Mouse (Mus musculus) left cerebral cortex, adult 18-20 months (tissue): ENCODE data around the gene Rrnad1. TPM values are rescaled to one million over a fixed set of nuclear protein-coding genes. Genes with fewer than 3 reads are reported as not detected.
"Not testable (repeated sequence)": the region's sequence is repeated elsewhere in the genome, so short reads cannot be mapped to it uniquely, and the experiment has no call there.

Experiments
- DNase-seq, 2 experiments: peaks; one replicate each; pipeline ENCODE4 v3.0.0; 2021 to 2022; ENCODE audit warnings: low spot score in 2 of 2, mixed read lengths in 1 of 2
- total RNA-seq, 2 experiments: library from RNA; stranded (reverse); gene quantifications; 2 replicates each; pipeline ENCODE4 v1.2.3; 2021

The Rrnad1 gene
- total RNA-seq, 2 experiments from 2014 or later = 19.2 to 21.2 TPM

DNA sequence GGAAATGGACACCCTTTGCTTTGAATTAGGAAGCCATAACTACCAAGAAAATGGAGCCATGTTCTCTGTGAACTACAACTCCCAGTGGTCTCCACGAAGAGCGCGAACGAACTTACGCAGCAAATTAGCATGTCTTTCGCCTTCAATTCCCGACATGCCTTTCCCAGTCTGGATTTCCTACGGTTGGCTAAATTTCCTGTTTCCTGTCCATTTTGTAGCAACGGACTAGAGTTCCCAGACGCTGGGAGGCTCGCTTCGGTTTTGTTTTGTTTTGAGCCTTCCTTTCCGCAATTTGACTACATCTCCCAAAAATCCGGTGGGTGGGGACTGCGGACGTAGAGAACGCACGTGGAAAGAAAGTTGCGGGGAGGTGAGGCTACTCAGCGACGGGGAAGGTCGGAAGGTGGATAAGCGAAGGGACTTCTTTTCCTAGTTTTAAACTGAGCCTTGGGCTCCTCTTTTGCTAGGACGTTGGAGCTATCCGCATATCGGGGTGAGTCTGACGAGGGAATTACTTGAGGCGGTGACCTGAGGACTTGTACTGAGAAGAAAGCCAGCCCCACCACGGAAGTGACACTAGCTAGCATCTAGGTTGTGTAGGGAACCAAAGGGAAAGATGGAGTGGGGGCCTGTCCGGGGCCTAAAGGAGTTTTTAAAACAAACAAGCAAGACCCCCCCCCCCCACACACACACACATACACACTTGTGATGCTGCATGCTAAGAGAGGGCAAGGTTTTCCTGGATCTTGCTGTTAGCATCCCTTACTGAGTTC is 11.0 kb downstream of the Rrnad1 start, which contains the start of gene Mrpl24:
Mrpl24 (plus strand) TSS at position 171 of the 773 bp plus-strand sequence.
- DNase-seq = peak; percentile 74 to 84

DNA sequence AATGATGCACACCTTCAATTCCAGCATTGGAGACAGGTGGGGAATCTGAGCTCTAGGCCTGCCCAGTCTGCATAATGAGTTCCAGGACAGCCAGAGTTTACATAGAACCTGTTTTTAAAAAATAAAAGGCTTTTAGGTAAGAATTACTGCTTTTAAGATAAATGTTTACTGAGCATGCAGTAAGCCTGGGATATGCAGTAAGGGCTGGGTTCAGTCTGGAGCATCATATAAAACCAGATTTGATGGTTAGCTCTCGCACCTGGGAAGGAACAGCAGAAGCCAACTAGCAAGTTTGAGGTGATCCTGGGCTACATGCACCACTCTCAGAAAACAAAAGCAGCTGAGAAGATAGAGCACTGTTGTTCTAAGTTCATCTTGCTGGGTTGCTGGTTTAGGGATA is 12.0 kb downstream of the Rrnad1 start:
- DNase-seq = no peak

DNA sequence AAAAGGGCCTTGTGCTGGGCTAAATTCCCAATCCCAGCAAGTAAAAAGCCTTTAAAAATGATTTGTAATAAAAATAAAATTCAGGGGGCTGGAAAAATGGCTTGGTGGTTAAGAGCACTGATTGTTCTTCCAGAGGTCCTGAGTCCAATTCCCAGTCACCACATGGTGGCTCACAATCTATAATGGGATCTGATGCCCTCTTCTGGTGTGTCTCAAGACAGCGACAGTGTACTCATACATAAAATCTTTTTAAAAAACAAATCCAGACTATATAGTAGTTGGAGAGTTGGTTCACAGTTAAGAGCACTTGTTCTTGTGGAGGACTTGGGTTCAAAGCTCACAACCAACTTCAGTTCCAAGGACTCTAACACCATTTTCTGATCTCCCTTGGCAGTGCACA is 13.5 kb downstream of the Rrnad1 start:
- no peak for DNase-seq

DNA sequence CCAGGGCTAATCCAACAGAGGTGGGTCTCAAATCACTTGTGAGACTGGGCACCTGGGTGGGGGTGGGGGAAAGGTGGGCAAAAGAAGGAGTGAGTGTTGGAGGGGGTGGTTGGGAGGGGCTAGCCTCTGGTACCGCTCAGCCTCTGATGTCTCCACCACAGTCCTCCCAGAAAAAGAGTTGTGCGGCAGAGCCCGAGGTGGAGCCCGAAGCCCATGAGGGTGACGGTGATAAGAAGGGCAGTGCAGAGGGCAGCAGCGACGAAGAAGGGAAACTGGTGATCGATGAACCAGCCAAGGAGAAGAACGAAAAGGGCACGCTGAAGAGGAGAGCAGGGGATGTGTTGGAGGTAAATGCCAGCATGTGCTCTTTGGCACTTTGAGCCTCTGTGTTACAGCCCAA is 16.6 kb downstream of the Rrnad1 start:
- DNase-seq = no peak

DNA sequence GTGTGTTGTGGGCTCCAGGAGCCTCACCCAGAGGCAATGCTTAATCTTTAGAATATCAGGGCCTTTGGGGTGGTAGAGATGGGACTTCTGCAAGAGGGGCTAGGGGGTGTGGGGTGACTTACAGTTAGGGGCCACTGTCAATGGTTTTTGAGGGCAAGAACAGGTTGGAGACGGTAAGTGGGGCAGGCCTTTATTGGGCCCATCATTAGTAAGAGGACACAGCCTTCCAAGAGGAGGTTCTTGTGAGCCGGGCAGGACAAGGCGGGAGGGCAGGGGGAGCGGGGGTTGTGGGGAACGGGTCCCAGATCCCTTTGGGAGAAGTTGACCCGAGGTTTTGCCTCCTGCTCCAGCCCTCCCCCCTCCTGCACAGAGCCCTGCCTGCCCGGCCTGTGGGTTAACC is 17.0 kb downstream of the Rrnad1 start:
- no peak for DNase-seq

DNA sequence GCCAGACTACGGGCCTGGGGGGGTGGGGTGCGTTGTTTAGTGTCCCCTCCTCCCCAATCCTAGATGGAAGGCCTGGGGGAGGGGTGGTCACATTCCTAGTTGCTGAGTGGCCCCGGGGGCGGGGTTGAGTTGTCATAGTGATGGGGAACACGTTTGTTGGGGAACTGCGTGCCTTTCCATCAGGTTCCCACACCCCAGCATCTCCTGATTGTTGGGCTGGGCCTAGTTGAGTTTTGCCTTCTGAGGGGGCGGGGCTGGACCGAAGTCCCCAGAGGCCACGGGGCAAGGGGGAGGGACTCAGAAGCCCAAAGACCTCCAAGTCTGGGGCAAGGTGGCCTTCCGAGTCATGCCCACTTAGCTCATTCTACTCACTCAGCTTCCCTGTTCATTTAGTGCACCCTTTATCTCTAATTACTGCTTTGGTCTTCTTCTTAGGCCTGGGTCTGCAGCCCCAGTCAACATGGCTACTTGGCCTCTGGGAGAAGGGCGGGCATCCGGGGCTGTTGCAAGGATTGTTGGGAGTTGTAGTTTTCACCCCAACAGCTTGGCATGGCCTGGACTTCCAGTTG is 19.9 kb downstream of the Rrnad1 start:
- DNase-seq = peak in 1 of 2 experiments; percentile 34

DNA sequence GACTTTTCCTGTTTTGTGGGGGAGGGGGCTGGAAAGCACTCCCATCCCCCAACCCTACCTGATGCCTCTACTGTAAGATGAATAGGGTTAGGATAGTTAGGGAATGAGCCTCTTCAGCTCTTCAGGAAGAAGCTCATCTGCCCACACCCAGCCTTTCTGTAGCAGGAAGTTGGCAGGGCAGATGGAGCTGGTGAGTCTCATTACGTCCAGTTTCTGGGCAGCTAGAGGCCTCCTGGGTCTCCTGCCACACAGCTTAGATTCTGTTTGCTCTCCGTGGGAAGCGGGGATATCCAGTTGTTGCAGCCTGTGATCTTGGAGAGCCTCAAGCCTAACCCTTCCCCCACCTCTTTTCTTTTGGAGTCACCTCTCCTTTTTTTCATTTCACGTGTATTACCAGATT is 20.6 kb downstream of the Rrnad1 start:
- no peak for DNase-seq

DNA sequence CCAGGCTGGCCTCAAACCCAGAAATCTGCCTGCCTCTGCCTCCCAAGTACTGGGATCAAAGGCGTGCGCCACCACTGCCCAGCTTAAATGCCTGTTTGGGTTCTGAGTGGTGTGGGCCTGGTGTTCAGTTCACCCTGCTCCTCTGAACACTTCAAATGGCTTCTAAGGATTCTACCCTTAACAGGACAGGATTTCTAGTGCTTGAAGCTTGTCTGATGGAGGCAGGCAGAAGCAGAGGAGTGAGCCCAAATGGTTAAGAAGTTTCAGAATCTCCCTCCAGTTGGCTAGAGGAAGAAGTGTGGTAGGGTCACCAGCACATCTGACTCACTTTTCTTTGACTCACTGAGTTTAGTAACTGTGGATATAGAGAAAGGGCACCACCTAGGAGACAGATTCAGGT is 21.1 kb downstream of the Rrnad1 start:
- DNase-seq = no peak

DNA sequence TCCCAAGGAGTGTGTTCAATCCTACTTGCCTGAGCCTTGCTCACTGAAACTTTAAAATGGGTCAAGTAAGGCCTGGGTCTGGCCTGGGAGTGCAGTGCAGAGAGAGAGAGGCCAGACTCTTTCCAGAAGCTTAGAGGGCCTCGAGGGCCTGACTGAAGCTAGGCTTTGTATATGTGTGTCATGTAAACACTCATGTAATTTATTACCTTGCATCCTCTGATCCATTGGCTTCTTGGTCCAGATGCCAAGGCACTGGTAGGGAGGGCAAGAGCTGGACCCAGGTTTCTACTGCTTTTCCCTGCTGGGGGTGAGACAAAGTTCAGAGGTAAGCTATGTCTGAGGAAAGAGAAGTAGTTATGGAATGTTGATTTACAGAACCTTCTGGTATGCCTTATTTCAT is 22.6 kb downstream of the Rrnad1 start:
- no peak for DNase-seq

DNA sequence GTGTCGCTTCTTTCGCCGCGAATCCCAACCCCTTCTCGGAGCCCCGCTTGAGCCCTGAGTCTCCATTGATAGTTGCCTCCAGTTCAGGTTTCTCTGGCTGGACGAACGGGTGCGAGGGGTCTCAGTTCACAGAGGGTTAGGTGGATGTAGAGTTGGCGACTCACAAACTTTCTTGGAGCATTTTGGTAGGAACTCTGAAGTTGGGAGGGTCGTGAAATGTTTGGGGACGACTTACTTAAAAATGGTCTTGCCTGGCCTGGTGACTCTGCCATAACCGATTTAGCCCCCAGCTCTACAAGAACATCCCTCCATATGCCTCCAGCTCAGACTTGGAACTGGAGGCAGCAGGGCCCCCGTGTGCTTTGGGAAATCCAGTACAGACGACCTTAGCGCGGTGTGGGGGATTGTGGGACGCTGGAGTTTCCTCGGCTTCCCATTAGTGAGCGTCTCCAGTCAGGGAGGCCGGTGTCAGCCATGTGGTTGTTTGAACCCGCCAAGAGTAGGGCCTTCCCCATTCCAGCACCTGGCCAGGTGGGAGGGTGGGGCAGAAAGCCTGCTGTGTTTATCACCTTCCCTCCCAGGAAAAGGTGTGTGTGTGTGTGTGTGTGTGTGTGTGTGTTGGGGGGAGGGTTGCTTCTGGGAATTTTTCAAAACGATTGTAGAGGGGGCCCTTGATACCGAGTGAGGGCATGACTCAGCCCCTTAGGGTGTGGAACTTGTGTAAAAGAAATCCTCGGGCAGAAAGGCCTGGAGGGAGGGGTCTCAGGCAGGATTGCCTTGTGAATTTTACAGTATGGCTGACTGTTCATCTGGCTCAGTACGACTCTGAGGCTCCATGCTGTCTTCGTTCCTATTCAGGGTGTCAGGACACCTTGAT is 23.3 kb downstream of the Rrnad1 start:
- peak; percentile 23 to 24 for DNase-seq

DNA sequence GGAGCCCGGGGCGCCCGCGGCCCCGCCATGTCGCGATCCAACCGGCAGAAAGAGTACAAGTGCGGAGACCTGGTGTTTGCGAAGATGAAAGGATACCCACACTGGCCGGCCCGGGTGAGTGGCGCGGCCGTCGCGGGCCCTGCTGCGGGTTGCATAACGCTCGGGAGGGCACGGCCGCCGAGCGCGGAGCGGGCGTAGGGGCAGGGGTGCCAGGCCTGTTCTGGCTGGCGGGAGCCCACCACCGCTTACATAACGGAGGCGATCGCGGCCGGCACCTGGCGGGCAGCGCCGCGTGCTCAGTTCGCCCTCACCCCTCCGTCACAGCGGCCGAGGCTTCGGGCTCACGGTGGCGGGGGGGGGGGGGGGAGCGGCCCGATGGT is 23.9 kb downstream of the Rrnad1 start:
- DNase-seq = peak; percentile 37 to 57

DNA sequence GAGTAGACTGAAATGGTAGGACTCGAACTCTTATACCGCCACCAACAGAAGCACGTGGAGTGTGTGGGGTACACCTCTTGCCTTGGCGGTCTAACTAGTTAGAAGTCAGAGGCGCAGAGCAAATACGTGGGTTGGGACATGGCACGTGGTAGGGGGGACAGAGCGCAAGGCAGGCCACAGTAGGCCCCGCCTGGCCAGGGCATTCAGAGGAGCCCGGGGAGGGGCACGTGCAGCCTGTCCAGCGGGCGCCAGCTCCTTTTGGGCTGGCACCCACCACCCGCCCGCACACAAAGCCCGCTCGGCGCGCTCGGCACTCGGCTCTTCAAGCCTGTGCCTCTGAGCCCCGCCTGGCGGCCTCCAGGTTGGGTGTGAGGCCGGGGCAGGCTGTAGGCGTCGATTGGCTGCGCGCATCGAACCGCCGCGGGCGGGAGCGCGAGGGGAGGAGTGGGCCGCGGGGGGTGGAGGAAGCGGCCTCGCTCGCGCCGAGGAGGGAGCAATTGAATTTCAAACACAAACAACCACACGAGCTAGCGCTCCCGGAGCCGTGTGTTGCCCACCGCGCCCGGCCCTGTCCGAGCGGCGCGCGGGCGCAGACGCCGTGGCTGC is 24.5 kb downstream of the Rrnad1 start, which contains the start of gene Hdgf:
Hdgf (plus strand) TSS at position 442 of the 606 bp plus-strand sequence.
- peak; percentile 85 to 95 for DNase-seq

DNA sequence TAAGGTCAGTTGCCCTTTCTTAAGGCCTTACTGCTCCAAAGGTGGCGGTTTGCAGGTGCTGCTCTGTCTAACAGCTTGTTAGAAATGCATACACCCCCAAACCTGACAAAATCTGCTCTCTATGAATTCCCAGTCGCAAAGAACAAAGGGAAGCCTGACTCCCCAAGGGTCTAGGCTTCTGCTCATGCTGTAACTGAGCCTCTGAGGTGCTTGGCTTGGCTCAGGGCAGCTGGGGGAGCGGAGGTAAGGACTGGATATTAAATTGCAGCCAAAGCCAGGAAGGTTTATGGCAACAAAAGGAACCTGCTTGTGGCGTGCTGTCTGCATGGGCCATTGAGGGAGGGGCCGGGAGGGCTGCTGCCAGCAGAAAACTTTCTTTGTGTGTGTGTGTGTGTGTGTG is 26.7 kb downstream of the Rrnad1 start:
- DNase-seq = no peak

DNA sequence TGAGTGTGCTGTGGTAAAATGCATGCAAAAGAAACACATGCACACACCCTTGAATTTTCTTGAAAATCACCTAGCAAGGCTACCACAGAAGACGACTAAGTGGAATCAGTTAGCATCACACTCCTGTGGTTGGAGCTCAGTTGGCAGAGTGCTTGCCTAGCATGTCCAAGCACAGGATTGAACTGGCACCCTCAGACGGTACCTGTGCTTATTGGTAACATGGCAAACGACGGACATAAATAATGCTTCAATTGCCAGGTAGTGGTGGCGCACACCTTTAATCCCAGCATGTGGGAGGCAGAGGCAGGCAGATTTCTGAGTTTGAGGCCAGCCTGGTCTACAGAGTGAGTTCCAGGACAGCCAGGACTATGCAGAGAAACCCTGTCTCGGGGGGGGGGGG is 28.6 kb downstream of the Rrnad1 start:
- DNase-seq = not testable (repeated sequence)

DNA sequence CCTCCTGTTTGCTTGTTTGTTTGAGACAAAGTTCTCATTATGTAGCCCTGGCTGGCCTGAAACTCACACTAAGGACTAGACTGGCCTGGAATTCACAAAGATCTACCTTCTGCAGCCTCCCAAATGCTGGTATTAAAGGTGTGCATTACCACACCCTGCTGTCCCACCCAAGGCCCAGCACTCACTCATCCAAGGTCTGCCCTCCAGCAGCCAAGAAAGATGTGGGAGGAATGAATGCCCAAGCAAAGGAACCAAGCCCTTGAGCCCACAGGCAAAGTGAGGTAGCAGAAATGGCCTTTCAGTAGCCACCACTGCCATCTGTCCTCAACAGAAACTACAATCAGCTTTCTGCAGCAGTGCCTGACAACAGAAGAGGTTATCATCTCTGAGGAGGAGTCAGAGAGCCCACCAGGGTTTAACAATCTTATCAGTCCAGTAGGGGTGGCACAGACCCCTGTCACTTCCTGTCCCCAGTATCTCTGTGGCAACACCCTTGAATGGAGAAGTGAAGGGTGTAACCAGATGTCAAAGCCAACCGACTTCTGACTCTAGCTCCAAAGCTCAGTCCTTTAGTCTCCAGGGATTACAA is 29.4 kb downstream of the Rrnad1 start:
- no peak for DNase-seq

DNA sequence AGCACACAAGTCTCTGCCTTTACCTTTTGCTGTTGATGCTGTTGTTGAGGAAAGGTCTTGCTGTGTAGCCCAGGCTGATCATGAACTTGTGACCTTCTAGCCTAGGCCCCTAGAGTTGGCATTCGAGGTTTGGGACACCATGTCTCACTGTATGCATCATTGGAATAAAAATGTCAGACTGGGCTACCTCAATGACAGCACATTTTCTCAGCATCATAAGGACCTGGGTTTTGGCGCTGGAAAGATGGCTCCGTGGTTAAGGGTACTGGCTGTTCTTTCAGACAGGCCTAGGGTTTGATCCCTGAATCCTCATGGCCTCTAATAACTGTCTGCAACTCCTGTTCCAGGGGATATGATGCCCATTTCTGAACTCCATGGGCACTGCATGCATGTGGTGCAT is 30.7 kb downstream of the Rrnad1 start:
- DNase-seq = no peak

DNA sequence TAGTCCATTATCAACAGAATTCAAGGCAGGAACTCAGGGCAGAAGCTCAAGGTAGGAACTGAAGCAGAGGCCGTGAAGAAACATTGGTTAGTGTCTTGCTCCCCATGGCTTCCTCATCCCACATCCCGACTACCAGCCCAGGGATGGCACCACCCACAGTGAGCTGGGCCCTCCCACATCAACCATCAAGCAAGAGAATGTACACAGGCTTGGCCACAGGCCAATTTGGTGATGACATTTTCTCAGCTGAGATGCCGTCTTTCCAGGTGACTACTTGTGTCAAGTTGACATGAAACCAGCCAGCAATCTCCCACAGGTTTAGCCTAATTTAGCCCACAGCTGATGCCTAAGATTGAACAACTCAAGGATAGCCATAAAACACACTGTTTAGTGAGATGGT is 31.3 kb downstream of the Rrnad1 start:
- DNase-seq = no peak

DNA sequence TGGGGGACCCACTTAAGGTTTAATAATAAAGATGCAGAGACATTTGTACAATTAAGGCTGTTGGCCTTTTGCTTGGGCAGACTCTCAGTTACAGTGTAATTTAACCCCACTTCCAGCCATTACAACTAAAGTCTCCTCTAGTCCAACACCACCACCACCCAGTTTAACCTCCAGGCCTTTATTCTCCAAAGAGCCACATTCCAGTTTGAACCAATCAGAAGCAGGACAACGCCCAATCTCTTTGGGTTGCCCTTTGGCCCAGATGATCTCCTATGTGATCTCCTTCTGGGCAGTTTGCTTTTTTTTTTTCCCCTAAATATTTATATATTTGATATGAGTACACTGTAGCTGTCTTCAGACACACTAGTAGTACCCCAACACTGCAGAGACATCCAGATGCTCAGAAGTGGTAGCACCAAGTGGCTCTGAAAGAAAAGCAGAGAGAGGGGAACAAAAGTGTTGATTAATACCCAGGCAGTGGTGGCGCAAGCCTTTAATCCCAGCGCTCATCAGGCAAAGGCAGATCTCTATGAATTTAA is 37.1 kb downstream of the Rrnad1 start:
- DNase-seq = no peak

DNA sequence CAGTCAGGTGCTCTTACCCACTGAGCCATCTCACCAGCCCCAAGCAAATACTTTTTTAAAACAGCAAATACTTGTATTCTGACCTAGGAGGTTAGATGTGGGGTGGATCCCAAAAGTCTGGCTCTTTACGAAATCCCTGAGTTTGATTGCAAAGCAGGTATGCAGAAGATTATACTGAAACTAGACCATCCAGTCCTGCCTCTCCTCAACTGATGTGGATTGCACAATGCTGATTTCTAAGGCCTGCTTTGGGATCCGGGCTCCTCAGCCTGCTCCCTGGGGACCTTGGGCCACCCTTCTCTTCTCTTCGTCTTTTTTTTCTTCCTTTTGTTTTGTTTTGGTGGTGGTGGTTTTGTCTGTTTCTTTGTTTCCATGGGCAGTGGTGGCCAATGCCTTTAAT is 39.0 kb downstream of the Rrnad1 start:
- DNase-seq = no peak

DNA sequence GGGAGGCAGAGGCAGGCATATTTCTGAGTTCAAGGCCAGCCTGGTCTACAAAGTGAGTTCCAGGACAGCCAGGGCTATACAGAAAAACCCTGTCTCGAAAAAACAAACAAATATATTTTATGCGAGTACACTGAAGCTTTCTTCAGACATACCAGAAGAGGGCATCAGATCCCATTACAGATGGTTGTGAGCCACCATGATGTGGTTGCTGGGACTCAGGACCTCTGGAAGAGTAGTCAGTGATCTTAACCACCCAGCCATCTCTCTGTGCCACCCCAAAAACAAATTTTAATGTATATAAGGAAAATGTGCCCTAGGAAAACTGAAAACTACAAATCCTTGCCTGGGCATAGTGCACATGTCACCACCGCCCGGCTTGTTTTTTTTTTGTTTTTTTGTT is 43.1 kb downstream of the Rrnad1 start:
- DNase-seq = not testable (repeated sequence)

DNA sequence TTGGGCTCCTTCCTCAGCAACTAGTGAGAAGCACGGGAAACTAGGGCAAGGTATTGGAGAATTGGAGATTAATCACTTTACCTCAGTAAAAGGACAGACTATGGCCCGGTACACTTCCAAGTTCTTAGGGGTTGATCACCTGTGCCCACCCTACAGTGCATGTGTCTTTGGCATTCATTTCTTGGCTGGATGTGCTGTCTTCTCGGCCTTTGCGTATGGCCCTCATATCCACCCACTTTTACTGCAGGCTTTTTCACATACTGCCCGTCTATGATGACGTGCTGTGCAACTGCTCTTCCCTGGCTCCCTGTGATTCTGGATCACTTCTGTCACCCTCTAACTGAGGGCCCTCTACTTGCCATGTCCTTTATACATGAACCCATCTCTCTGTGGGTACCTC is 44.1 kb downstream of the Rrnad1 start:
- DNase-seq = no peak
